ENCODE assay signal across 9 mouse cellular contexts in the genomic region with DNA sequence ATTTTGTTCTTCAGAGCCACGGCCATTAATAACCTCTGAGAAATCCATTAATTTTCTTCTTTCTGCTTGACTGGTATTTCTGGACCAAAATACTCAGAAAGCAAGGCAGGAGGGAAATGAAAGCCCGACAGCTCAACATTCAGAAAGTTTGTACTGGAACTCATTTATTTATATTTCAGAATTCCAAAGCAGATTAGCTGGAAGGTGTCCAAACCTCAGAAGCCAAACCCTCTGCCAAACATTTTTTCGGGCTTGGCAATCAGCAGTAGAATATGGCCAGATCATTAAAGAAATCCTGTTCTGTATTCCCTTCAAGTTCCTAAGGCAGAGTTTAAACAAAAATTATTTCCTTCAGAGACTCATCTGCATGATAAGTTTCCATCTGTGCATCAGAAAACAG.
DNase-seq lines count a peak whose midpoint lies in the region; ATAC-seq and TF ChIP-seq lines count a peak whose summit lies in the region.
"Had no signal": no experiment of that assay in that cellular context is flagged by ENCODE, and none has a peak within 500 bp of the region (broad histone marks: within the 10 kb centered on the region; RNA-seq: fewer than 3 reads in every experiment).

No protein-coding gene starts in this region.

- no peak for TF ChIP-seq CTCF in embryonic fibroblast, embryonic 13.5 days (IDR thresholded peaks at IDR 0.05; ENCODE audit: borderline replicate concordance, insufficient read depth, low read length)

- H3K9ac ChIP-seq in intestine, embryonic 14.5 days (ENCODE audit: low read length), result no peak overlapping the region
- H3K9ac ChIP-seq in intestine, embryonic 15.5 days, result no peak overlapping the region
- H3K9ac ChIP-seq in midbrain, embryonic 16.5 days (ENCODE audit: low read depth, low read length), result no peak overlapping the region
- H3K9ac ChIP-seq: neural tube, embryonic 12.5 days had no signal

- H3K4me3 ChIP-seq in intestine, embryonic 14.5 days (ENCODE audit: low read depth, low read length), result no peak overlapping the region
- no peak overlapping the region for H3K4me3 ChIP-seq in intestine, embryonic 15.5 days (replicated peaks)
- H3K4me3 ChIP-seq in embryonic fibroblast, embryonic 13.5 days (ENCODE audit: insufficient read depth, low read length), result no peak overlapping the region
- no peak overlapping the region for H3K4me3 ChIP-seq in midbrain, embryonic 16.5 days (ENCODE audit: low read depth, low read length)
- H3K4me3 ChIP-seq: neural tube, embryonic 12.5 days had no signal

- H3K36me3 ChIP-seq in intestine, embryonic 14.5 days (ENCODE audit: control insufficient read depth, insufficient read depth, low read length), result no peaks in the 10 kb centered on the region
- H3K36me3 ChIP-seq in intestine, embryonic 15.5 days, result no peaks in the 10 kb centered on the region
- H3K36me3 ChIP-seq in midbrain, embryonic 16.5 days (ENCODE audit: control insufficient read depth, insufficient read depth, low read length), result no peaks in the 10 kb centered on the region
- H3K36me3 ChIP-seq: neural tube, embryonic 12.5 days had no signal

- no peak for ATAC-seq in intestine, embryonic 14.5 days (replicated peaks; ENCODE audit: low FRiP score, low TSS enrichment, low read depth)
- no peak for ATAC-seq in intestine, embryonic 15.5 days
- no peak for ATAC-seq in midbrain, embryonic 16.5 days

- 29% methylated on average over 3 of the region's 3 CpGs for WGBS in intestine, embryonic 14.5 days
- 33% methylated on average over 3 of the region's 3 CpGs for WGBS in intestine, embryonic 15.5 days
- WGBS in midbrain, embryonic 16.5 days, result 46% methylated on average over 3 of the region's 3 CpGs

- no peak for TF ChIP-seq POLR2A in embryonic fibroblast, embryonic 13.5 days (IDR thresholded peaks at IDR 0.05; ENCODE audit: low read depth, low read length)

- H3K9me3 ChIP-seq in intestine, embryonic 14.5 days (ENCODE audit: control insufficient read depth, low read length), result no peaks in the 10 kb centered on the region
- no peaks in the 10 kb centered on the region for H3K9me3 ChIP-seq in intestine, embryonic 15.5 days
- H3K9me3 ChIP-seq in midbrain, embryonic 16.5 days (replicated peaks; ENCODE audit: control insufficient read depth, low read length, poor library complexity, severe bottlenecking), result no peaks in the 10 kb centered on the region
- H3K9me3 ChIP-seq: neural tube, embryonic 12.5 days had no signal

- peaks cover 8% of the 10 kb centered on the region; the same call in 1 of the 2 replicates for H3K4me1 ChIP-seq in intestine, embryonic 14.5 days (replicated peaks; ENCODE audit: control insufficient read depth, insufficient read depth, low read length)
- no peaks in the 10 kb centered on the region for H3K4me1 ChIP-seq in intestine, embryonic 15.5 days (replicated peaks)
- H3K4me1 ChIP-seq in embryonic fibroblast, embryonic 13.5 days (ENCODE audit: control insufficient read depth, insufficient read depth, low read length), result peaks cover 7% of the 10 kb centered on the region; the same call in 1 of the 2 replicates
- no peaks in the 10 kb centered on the region for H3K4me1 ChIP-seq in midbrain, embryonic 16.5 days (ENCODE audit: control insufficient read depth, insufficient read depth, low read length)
- H3K4me1 ChIP-seq: neural tube, embryonic 12.5 days had no signal

- H3K4me2 ChIP-seq in intestine, embryonic 14.5 days (ENCODE audit: low read length), result no peak overlapping the region
- no peak overlapping the region for H3K4me2 ChIP-seq in intestine, embryonic 15.5 days (replicated peaks)
- H3K4me2 ChIP-seq in midbrain, embryonic 16.5 days (ENCODE audit: low read length), result no peak overlapping the region
- H3K4me2 ChIP-seq: neural tube, embryonic 12.5 days had no signal

- peak overlapping the region; percentile 9; the same call in 1 of the 2 replicates for H3K27ac ChIP-seq in intestine, embryonic 14.5 days (ENCODE audit: low read depth)
- no peak overlapping the region for H3K27ac ChIP-seq in intestine, embryonic 15.5 days
- peak overlapping the region; percentile 99 for H3K27ac ChIP-seq in embryonic fibroblast, embryonic 13.5 days (ENCODE audit: insufficient read depth, low read length)
- no peak overlapping the region for H3K27ac ChIP-seq in midbrain, embryonic 16.5 days (ENCODE audit: low read length)
- H3K27ac ChIP-seq: neural tube, embryonic 12.5 days had no signal

- no peaks in the 10 kb centered on the region for H3K27me3 ChIP-seq in intestine, embryonic 14.5 days (replicated peaks; ENCODE audit: control insufficient read depth, insufficient read depth, low read length)
- H3K27me3 ChIP-seq in intestine, embryonic 15.5 days (replicated peaks), result no peaks in the 10 kb centered on the region
- no peaks in the 10 kb centered on the region for H3K27me3 ChIP-seq in midbrain, embryonic 16.5 days (ENCODE audit: control insufficient read depth, insufficient read depth, low read depth, low read length)
- H3K27me3 ChIP-seq: neural tube, embryonic 12.5 days had no signal

- no peak for DNase-seq in intestine, embryonic 14.5 days (ENCODE audit: low spot score)
- DNase-seq in adrenal gland, postnatal 10 days, result peak; percentile 43
- DNase-seq in layer of hippocampus, adult 18-20 months (ENCODE audit: low spot score in 2 of 2), result peak; percentile 59 to 70
- peak; percentile 52 for DNase-seq in skeletal muscle tissue, adult 2 months (ENCODE audit: low read depth, low spot score)
- DNase-seq in embryo, embryonic 9.5 days (ENCODE audit: extremely low spot score), result no peak

Comparison
In these comparisons a context has a peak if more than half of its experiments do, and no peak if none do; other contexts are left out.
1. H3K27ac ChIP-seq: peak in intestine, embryonic 14.5 days (single experiment) and embryonic fibroblast, embryonic 13.5 days (single experiment); none in intestine, embryonic 15.5 days (single experiment) and midbrain, embryonic 16.5 days (single experiment).
2. DNase-seq: peak in adrenal gland, postnatal 10 days (single experiment), layer of hippocampus, adult 18-20 months (2 of 2) and skeletal muscle tissue, adult 2 months (single experiment); none in intestine, embryonic 14.5 days (single experiment) and embryo, embryonic 9.5 days (single experiment).